Mouse (Mus musculus): ENCODE results near the gene Agbl4. TPM values are rescaled to one million over a fixed set of nuclear protein-coding genes. Genes with fewer than 3 reads are reported as not detected.

Gene Agbl4
- total RNA-seq, 2 experiments from 2014 or later: 12.5 to 13.0 TPM

Other genes with a start within 250 kb of the Agbl4 start
- 100 to 1,000 TPM; 112 to 118 TPM for gene Elavl4, start 45.8 kb upstream of the Agbl4 start, total RNA-seq (2021)

Measured in left cerebral cortex, postnatal 10 days (tissue).